Mouse (Mus musculus): ENCODE measurements around the gene Rnf44. TPM values are rescaled to one million over a fixed set of nuclear protein-coding genes. Genes with fewer than 3 reads are reported as not detected.

Gene Rnf44
- polyA plus RNA-seq, 1 experiment, result 43.7 TPM

DNA sequence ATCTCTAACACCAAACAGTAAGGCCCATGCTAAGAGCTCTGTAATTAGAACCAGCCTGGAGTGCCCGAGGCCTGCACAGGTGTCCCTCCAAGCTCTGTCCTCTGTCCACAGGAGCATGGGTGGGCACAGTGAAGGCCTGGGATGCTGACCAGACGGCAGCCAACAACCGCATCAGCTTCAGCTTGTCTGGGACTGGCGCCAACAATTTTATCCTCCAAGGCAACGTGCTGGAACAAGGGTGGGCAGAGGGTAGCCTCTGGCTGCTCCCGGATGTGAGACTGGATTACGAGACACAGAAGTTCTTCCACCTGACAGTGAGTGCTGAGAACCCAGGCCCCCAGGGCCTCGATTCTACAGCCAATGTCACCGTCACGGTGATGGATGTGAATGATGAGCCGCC is 32.4 kb upstream of the Rnf44 start:
- no peak for TF ChIP-seq CEBPB (IDR thresholded peaks at IDR 0.05; ENCODE audit: insufficient read depth, poor library complexity, severe bottlenecking)
- Histone ChIP-seq H3K79me2 (ENCODE audit: control insufficient read depth, insufficient read depth) (no peaks in the 10 kb centered on the region), H3ac (ENCODE audit: control insufficient read depth, insufficient read length) (no peak overlapping the region), H3K36me3 (ENCODE audit: control insufficient read depth, insufficient read depth) (no peaks in the 10 kb centered on the region), H3K27me3 (ENCODE audit: control insufficient read depth, insufficient read depth, insufficient read length) (peaks cover 24% of the 10 kb centered on the region), H3K4me3 (no peak overlapping the region), H3K4me2 (ENCODE audit: low read depth) (no peak overlapping the region)

- no peaks in the 10 kb centered on the region for H3K36me3 ChIP-seq (ENCODE audit: control insufficient read depth, insufficient read depth)
- no peaks in the 10 kb centered on the region for H3K79me2 ChIP-seq (ENCODE audit: control insufficient read depth, insufficient read depth)
- H3K4me2 ChIP-seq (ENCODE audit: low read depth), result no peak overlapping the region
- no peak overlapping the region for H3ac ChIP-seq (ENCODE audit: control insufficient read depth, insufficient read length)
- no peak for TF ChIP-seq SRF (IDR thresholded peaks at IDR 0.05; ENCODE audit: control insufficient read depth, insufficient read length, low read depth)
- TF ChIP-seq TCF3 (IDR thresholded peaks at IDR 0.05; ENCODE audit: insufficient read length, low read depth), result no peak
- peaks cover 41% of the 10 kb centered on the region for H3K27me3 ChIP-seq (ENCODE audit: control insufficient read depth, insufficient read depth, insufficient read length)
- H3K4me3 ChIP-seq, result no peak overlapping the region
Observed at GRCm38 (mm10) chr13:54723143-54723542, 29.4 kb upstream of the Rnf44 start.

DNA sequence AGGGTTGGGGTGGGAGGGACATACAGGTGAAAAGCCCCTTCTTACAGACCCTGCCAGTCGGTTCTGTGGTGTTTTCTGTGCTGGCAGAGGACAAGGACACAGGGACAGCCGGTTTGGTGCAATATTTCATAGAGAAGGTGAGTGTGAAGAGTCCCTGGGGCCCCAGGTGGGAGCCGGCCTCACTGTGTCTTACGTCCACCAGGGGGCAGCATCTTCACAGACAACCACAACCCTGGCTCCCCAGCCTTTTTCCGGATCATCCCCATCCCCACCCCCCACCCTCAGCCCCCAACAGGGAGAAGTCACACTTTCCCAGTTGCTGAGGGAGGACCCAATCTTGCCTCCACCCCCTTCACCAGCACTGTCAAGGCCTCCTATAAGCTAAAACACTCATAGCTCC is 23.2 kb upstream of the Rnf44 start:
- Histone ChIP-seq H3ac (ENCODE audit: control insufficient read depth, insufficient read length) (no peak overlapping the region), H3K4me3 (no peak overlapping the region), H3K79me2 (ENCODE audit: control insufficient read depth, insufficient read depth) (no peaks in the 10 kb centered on the region), H3K4me2 (ENCODE audit: low read depth) (no peak overlapping the region), H3K27me3 (ENCODE audit: control insufficient read depth, insufficient read depth, insufficient read length) (peaks cover 43% of the 10 kb centered on the region), H3K36me3 (ENCODE audit: control insufficient read depth, insufficient read depth) (no peaks in the 10 kb centered on the region)
- no peak for TF ChIP-seq MYOG (IDR thresholded peaks at IDR 0.05; ENCODE audit: control insufficient read depth in 1 of 3, insufficient read depth in 1 of 3, insufficient read length in 2 of 3, low read depth in 2 of 3)
- no peak for TF ChIP-seq E2F4 (IDR thresholded peaks at IDR 0.05; ENCODE audit: insufficient read depth)
- TF ChIP-seq TCF12 (IDR thresholded peaks at IDR 0.05; ENCODE audit: insufficient read depth, poor library complexity, severe bottlenecking), result no peak
- no peak for TF ChIP-seq MAX (IDR thresholded peaks at IDR 0.05; ENCODE audit: low read depth)
- no peak for TF ChIP-seq USF1 (IDR thresholded peaks at IDR 0.05; ENCODE audit: low read depth)
- no peak for TF ChIP-seq TCF3 (IDR thresholded peaks at IDR 0.05; ENCODE audit: insufficient read length, low read depth)
- TF ChIP-seq REST (IDR thresholded peaks at IDR 0.05; ENCODE audit: insufficient read depth, insufficient read length), result no peak
- TF ChIP-seq POLR2A (IDR thresholded peaks at IDR 0.05; ENCODE audit: insufficient read length, low read depth), result no peak
- TF ChIP-seq POLR2AphosphoS2 (IDR thresholded peaks at IDR 0.05; ENCODE audit: insufficient read length, low read depth), result no peak
- no peak for TF ChIP-seq CEBPB (IDR thresholded peaks at IDR 0.05; ENCODE audit: insufficient read depth, poor library complexity, severe bottlenecking)
- no peak for TF ChIP-seq SRF (IDR thresholded peaks at IDR 0.05; ENCODE audit: control insufficient read depth, insufficient read length, low read depth)
- TF ChIP-seq MYOD1 (IDR thresholded peaks at IDR 0.05; ENCODE audit: control insufficient read depth in 1 of 3, insufficient read length in 2 of 3, low read depth in 2 of 3), result no peak

- Histone ChIP-seq H3K4me3 (no peak overlapping the region), H3ac (ENCODE audit: control insufficient read depth, insufficient read length) (no peak overlapping the region), H3K79me2 (ENCODE audit: control insufficient read depth, insufficient read depth) (no peaks in the 10 kb centered on the region), H3K4me2 (ENCODE audit: low read depth) (no peak overlapping the region), H3K27me3 (ENCODE audit: control insufficient read depth, insufficient read depth, insufficient read length) (peaks cover 38% of the 10 kb centered on the region), H3K36me3 (ENCODE audit: control insufficient read depth, insufficient read depth) (no peaks in the 10 kb centered on the region)
- no peak for TF ChIP-seq MYOG (IDR thresholded peaks at IDR 0.05; ENCODE audit: control insufficient read depth in 1 of 3, insufficient read depth in 1 of 3, insufficient read length in 2 of 3, low read depth in 2 of 3)
- TF ChIP-seq MYOD1 (IDR thresholded peaks at IDR 0.05; ENCODE audit: control insufficient read depth in 1 of 3, insufficient read length in 2 of 3, low read depth in 2 of 3), result no peak
Observed at GRCm38 (mm10) chr13:54714996-54715395, 21.3 kb upstream of the Rnf44 start.

GRCm38 (mm10) chr13:54714393-54714792 is 20.7 kb upstream of the Rnf44 start:
- H3K4me3 ChIP-seq, result no peak overlapping the region
- no peak overlapping the region for H3ac ChIP-seq (ENCODE audit: control insufficient read depth, insufficient read length)
- no peaks in the 10 kb centered on the region for H3K36me3 ChIP-seq (ENCODE audit: control insufficient read depth, insufficient read depth)
- TF ChIP-seq USF1 (IDR thresholded peaks at IDR 0.05; ENCODE audit: low read depth) (no peak), POLR2A (IDR thresholded peaks at IDR 0.05; ENCODE audit: insufficient read length, low read depth) (no peak), MAX (IDR thresholded peaks at IDR 0.05; ENCODE audit: low read depth) (no peak), TCF12 (IDR thresholded peaks at IDR 0.05; ENCODE audit: insufficient read depth, poor library complexity, severe bottlenecking) (no peak), CEBPB (IDR thresholded peaks at IDR 0.05; ENCODE audit: insufficient read depth, poor library complexity, severe bottlenecking) (no peak), POLR2AphosphoS2 (IDR thresholded peaks at IDR 0.05; ENCODE audit: insufficient read length, low read depth) (no peak), SRF (IDR thresholded peaks at IDR 0.05; ENCODE audit: control insufficient read depth, insufficient read length, low read depth) (no peak), TCF3 (IDR thresholded peaks at IDR 0.05; ENCODE audit: insufficient read length, low read depth) (no peak), MYOD1 (IDR thresholded peaks at IDR 0.05; ENCODE audit: control insufficient read depth in 1 of 3, insufficient read length in 2 of 3, low read depth in 2 of 3) (no peak), E2F4 (IDR thresholded peaks at IDR 0.05; ENCODE audit: insufficient read depth) (no peak), REST (IDR thresholded peaks at IDR 0.05; ENCODE audit: insufficient read depth, insufficient read length) (no peak), MYOG (IDR thresholded peaks at IDR 0.05; ENCODE audit: control insufficient read depth in 1 of 3, insufficient read depth in 1 of 3, insufficient read length in 2 of 3, low read depth in 2 of 3) (no peak)
- no peak overlapping the region for H3K4me2 ChIP-seq (ENCODE audit: low read depth)
- peaks cover 33% of the 10 kb centered on the region for H3K27me3 ChIP-seq (ENCODE audit: control insufficient read depth, insufficient read depth, insufficient read length)
- no peaks in the 10 kb centered on the region for H3K79me2 ChIP-seq (ENCODE audit: control insufficient read depth, insufficient read depth)

- H3K79me2 ChIP-seq (ENCODE audit: control insufficient read depth, insufficient read depth), result no peaks in the 10 kb centered on the region
- no peak for TF ChIP-seq MAX (IDR thresholded peaks at IDR 0.05; ENCODE audit: low read depth)
- no peak for TF ChIP-seq TCF12 (IDR thresholded peaks at IDR 0.05; ENCODE audit: insufficient read depth, poor library complexity, severe bottlenecking)
- no peak for TF ChIP-seq E2F4 (IDR thresholded peaks at IDR 0.05; ENCODE audit: insufficient read depth)
- no peak for TF ChIP-seq REST (IDR thresholded peaks at IDR 0.05; ENCODE audit: insufficient read depth, insufficient read length)
- no peak for TF ChIP-seq SRF (IDR thresholded peaks at IDR 0.05; ENCODE audit: control insufficient read depth, insufficient read length, low read depth)
- TF ChIP-seq USF1 (IDR thresholded peaks at IDR 0.05; ENCODE audit: low read depth), result no peak
- TF ChIP-seq MYOG (IDR thresholded peaks at IDR 0.05; ENCODE audit: control insufficient read depth in 1 of 3, insufficient read depth in 1 of 3, insufficient read length in 2 of 3, low read depth in 2 of 3), result no peak
- TF ChIP-seq MYOD1 (IDR thresholded peaks at IDR 0.05; ENCODE audit: control insufficient read depth in 1 of 3, insufficient read length in 2 of 3, low read depth in 2 of 3), result no peak
- no peak for TF ChIP-seq TCF3 (IDR thresholded peaks at IDR 0.05; ENCODE audit: insufficient read length, low read depth)
- no peak for TF ChIP-seq POLR2AphosphoS2 (IDR thresholded peaks at IDR 0.05; ENCODE audit: insufficient read length, low read depth)
- no peak overlapping the region for H3K4me3 ChIP-seq
- peaks cover 26% of the 10 kb centered on the region for H3K27me3 ChIP-seq (ENCODE audit: control insufficient read depth, insufficient read depth, insufficient read length)
- no peak overlapping the region for H3K4me2 ChIP-seq (ENCODE audit: low read depth)
- H3K36me3 ChIP-seq (ENCODE audit: control insufficient read depth, insufficient read depth), result no peaks in the 10 kb centered on the region
- no peak overlapping the region for H3ac ChIP-seq (ENCODE audit: control insufficient read depth, insufficient read length)
Observed at GRCm38 (mm10) chr13:54710866-54711265, 17.2 kb upstream of the Rnf44 start.

Data from myocyte (in vitro differentiated cells).